Mouse (Mus musculus) granulocyte monocyte progenitor cell, adult 5-6 weeks (primary cell): Measurements from ENCODE around the gene Gm14288. TPM values are rescaled to one million over a fixed set of nuclear protein-coding genes. Genes with fewer than 3 reads are reported as not detected.
"Not testable (repeated sequence)": the region's sequence is repeated elsewhere in the genome, so short reads cannot be mapped to it uniquely, and the experiment has no call there.

Source experiments
- ATAC-seq: replicated peaks from 2 replicates; pipeline ENCODE4 v1.8.0; 2016; ENCODE audit warnings: mild to moderate bottlenecking, moderate TSS enrichment, inconsistent platforms; ENCODE audit not compliant: poor library complexity, severe bottlenecking
- total RNA-seq, 2 experiments: library from RNA; stranded (forward) in 1 of 2; stranded (reverse) in 1 of 2; fragments of 200-712, 200-1000 nt in 1 of 2; fragments of >200 nt in 1 of 2; fragmentation: Nextera tagmentation in 1 of 2; gene quantifications; 2 replicates each; pipeline ENCODE4 v1.2.3; 2014 to 2017

Gm14288 gene
- total RNA-seq (2014; fragmentation: Nextera tagmentation) (1.9 and 12.1 TPM in 2 replicates), total RNA-seq (2017) (0.26 and 18.4 TPM in 2 replicates)

GRCm38 (mm10) chr2:175800993-175801392 is at the start of gene Gm14288:
TSS of gene Gm14288 (minus strand) at chr2:175801093.
- not testable (repeated sequence) for ATAC-seq

GRCm38 (mm10) chr2:175741237-175741636 is 59.7 kb downstream of the Gm14288 start, which contains the start of gene Gm2007:
TSS of gene Gm2007 (plus strand) at chr2:175741537.
- ATAC-seq, result not testable (repeated sequence)

Other genes starting within 250 kb of the Gm14288 start
- 0.21 TPM in 1 of 2 replicates, not detected in the other for gene Gm11007, start 157.1 kb downstream of the Gm14288 start, total RNA-seq (2014; fragmentation: Nextera tagmentation)
- 0.13 TPM in 1 of 2 replicates, not detected in the other for gene Gm11007, start 157.1 kb downstream of the Gm14288 start, total RNA-seq (2017)
- 28.7 TPM in 1 of 2 replicates, not detected in the other for gene Zfp969, start 97.4 kb downstream of the Gm14288 start, total RNA-seq (2014; fragmentation: Nextera tagmentation)
- gene Zfp969, start 97.4 kb downstream of the Gm14288 start, total RNA-seq (2017), result 1.5 TPM in 1 of 2 replicates, not detected in the other
- 0.21 TPM in 1 of 2 replicates, not detected in the other for gene Gm2007, start 59.6 kb downstream of the Gm14288 start, total RNA-seq (2014; fragmentation: Nextera tagmentation)
- gene Gm2007, start 59.6 kb downstream of the Gm14288 start, total RNA-seq (2017), result 0.13 TPM in 1 of 2 replicates, not detected in the other
- gene Gm6710, start 68.1 kb upstream of the Gm14288 start, total RNA-seq (2014; fragmentation: Nextera tagmentation), result 11.2 and 23.8 TPM in 2 replicates
- gene Gm6710, start 68.1 kb upstream of the Gm14288 start, total RNA-seq (2017), result 6.6 and 9.7 TPM in 2 replicates
- gene Zfp966, start 130.0 kb upstream of the Gm14288 start, total RNA-seq (2014; fragmentation: Nextera tagmentation), result 10.9 and 17.9 TPM in 2 replicates
- gene Zfp966, start 130.0 kb upstream of the Gm14288 start, total RNA-seq (2017), result 16.2 and 18.3 TPM in 2 replicates
- 16.1 and 33.4 TPM in 2 replicates for gene Gm2026, start 164.2 kb upstream of the Gm14288 start, total RNA-seq (2014; fragmentation: Nextera tagmentation)
- 7.2 and 21.9 TPM in 2 replicates for gene Gm2026, start 164.2 kb upstream of the Gm14288 start, total RNA-seq (2017)